Mouse (Mus musculus) kidney, embryonic 14.5 days (tissue): ENCODE measurements at regions not wholly inside any gene's neighbourhood (a gene's known extent, or its start where the extent isn't known, plus 50 kb on each side); places are given as distances from the start of the nearest gene placed in this dataset.

Experiments
- ATAC-seq: fragments of 200-750 bp; cut with Nextera tagmentation; 2 replicates; pipeline ENCODE4 v1.8.0; 2017; ENCODE audit warnings: moderate number of reproducible peaks, mild to moderate bottlenecking, moderate TSS enrichment, moderate library complexity; ENCODE audit not compliant: low FRiP score, low TSS enrichment
- H3K27ac ChIP-seq: fragments of 300-500 bp; sonication (generic); 2 replicates; pipeline ENCODE4 v1.5.1; 2014; ENCODE audit warnings: low read depth, mild to moderate bottlenecking, low read length, moderate library complexity, mixed read lengths
- H3K27me3 ChIP-seq: fragments of 300-500 bp; sonication (generic); 2 replicates; pipeline ENCODE4 v1.6.1; 2014; ENCODE audit warnings: mild to moderate bottlenecking, low read length; ENCODE audit not compliant: control insufficient read depth, insufficient read depth
- H3K36me3 ChIP-seq: fragments of 300-500 bp; sonication (generic); 2 replicates; pipeline ENCODE4 v1.6.1; 2014; ENCODE audit warnings: low read length, mixed read lengths; ENCODE audit not compliant: control insufficient read depth, insufficient read depth
- H3K4me1 ChIP-seq: fragments of 300-500 bp; sonication (generic); 2 replicates; pipeline ENCODE4 v1.6.1; 2014; ENCODE audit warnings: low read length, mixed read lengths; ENCODE audit not compliant: control insufficient read depth, insufficient read depth
- H3K4me2 ChIP-seq: fragments of 300-500 bp; sonication (generic); replicated peaks from 2 replicates; pipeline ENCODE4 v1.6.1; 2014; ENCODE audit warnings: low read depth, mild to moderate bottlenecking, low read length
- H3K4me3 ChIP-seq: fragments of 300-500 bp; sonication (generic); 2 replicates; pipeline ENCODE4 v1.5.1; 2014; ENCODE audit warnings: mild to moderate bottlenecking, low read length
- H3K9ac ChIP-seq: fragments of 300-500 bp; sonication (generic); 2 replicates; pipeline ENCODE4 v1.6.1; 2014; ENCODE audit warnings: low read depth, mild to moderate bottlenecking, low read length, moderate library complexity
- H3K9me3 ChIP-seq: fragments of 300-500 bp; sonication (generic); 2 replicates; pipeline ENCODE4 v1.6.1; 2016; ENCODE audit warnings: low read length; ENCODE audit not compliant: control insufficient read depth
- WGBS: fragments of 180-500 bp; shearing (Covaris S2); extraction: QIAGEN DNeasy Blood & Tissue Kit; methylation state at CpG from one replicate; pipeline ENCODE4 v1.1.7; 2014; 5-methylcytosine and 5-hydroxymethylcytosine counted together

DNA sequence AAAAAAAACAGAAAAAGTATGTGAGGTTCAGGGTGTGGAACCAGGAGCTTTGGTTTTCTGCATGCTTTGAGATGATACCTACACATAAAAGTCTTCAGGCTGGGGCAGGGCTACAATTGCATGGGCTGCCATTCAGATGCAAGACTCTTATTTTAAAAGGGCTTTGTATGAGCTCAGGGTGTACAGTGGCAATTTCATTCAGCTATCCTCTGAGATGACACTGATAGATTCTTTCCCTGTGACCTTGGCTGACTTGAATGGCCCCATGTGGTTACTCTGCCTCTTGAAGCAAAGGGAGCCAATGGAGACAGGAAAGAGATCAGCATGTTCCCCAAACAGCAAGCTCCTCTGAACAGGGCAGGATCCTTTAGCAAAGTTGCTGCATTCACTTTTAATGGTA is 177.1 kb downstream of the Cmpk2 start:
- Histone ChIP-seq H3K36me3 (no peaks in the 10 kb centered on the region), H3K27ac (no peak overlapping the region), H3K27me3 (no peaks in the 10 kb centered on the region), H3K4me1 (no peaks in the 10 kb centered on the region), H3K4me3 (no peak overlapping the region), H3K9ac (no peak overlapping the region), H3K9me3 (no peaks in the 10 kb centered on the region), H3K4me2 (no peak overlapping the region)
- ATAC-seq, result no peak

DNA sequence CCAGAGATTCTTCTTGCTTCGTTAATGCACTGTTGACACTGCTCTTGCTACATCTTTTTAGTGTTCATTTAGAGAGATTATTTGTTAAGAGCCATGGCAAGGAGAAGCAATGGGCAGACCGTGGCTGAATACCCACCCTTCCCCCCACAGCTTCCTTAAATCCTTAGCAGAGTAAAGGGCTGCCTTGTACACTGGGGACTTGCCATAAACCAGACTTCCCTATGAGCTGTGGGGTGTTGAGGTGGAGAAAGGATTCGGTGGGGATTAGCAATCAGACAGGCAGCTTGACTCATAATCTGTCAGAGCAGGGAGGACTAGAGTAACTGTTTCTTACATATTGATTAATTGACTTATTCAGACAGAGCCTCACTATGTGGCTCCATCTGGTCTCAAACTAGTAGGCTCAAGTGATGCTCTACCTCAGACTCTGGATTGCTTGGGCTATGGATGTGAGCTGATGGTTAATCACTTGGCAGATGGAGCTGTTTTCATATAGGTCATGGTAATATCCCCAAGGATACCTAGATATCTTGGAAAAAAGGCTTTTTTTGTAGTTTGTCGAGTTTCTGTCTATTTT is 166.7 kb downstream of the Cmpk2 start:
- no peak overlapping the region for H3K9ac ChIP-seq
- no peaks in the 10 kb centered on the region for H3K9me3 ChIP-seq
- no peak overlapping the region for H3K4me2 ChIP-seq
- no peak for ATAC-seq
- H3K27ac ChIP-seq, result no peak overlapping the region
- no peaks in the 10 kb centered on the region for H3K27me3 ChIP-seq
- H3K4me3 ChIP-seq, result no peak overlapping the region
- WGBS, result 51% methylated on average over 4 of the region's 4 CpGs
- peaks cover 9% of the 10 kb centered on the region; the same call in 1 of the 2 replicates for H3K4me1 ChIP-seq
- H3K36me3 ChIP-seq, result no peaks in the 10 kb centered on the region

DNA sequence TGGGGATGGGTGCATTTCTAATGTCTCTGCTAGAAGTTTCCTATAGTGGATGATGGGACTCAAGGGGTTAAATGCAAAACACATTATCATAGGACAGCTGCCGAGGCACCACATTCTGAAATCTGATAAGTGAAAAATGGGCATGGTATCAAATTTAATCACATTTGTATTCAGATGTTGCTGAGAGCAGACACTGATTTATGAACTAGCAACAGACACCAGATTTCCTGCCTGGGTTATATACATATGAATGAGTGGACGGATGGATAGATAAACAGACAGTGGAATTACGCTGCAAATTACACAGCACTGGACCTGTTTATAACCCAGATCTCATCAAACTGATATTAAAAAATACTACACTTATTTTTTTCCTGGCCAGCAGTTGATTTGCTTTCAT is 166.2 kb downstream of the Cmpk2 start:
- no peaks in the 10 kb centered on the region for H3K9me3 ChIP-seq
- H3K36me3 ChIP-seq, result no peaks in the 10 kb centered on the region
- H3K4me3 ChIP-seq, result no peak overlapping the region
- H3K9ac ChIP-seq, result no peak overlapping the region
- H3K4me2 ChIP-seq, result no peak overlapping the region
- no peak for ATAC-seq
- H3K4me1 ChIP-seq, result peaks cover 9% of the 10 kb centered on the region; the same call in 1 of the 2 replicates
- 18% methylated on average over 3 of the region's 3 CpGs for WGBS
- no peaks in the 10 kb centered on the region for H3K27me3 ChIP-seq
- H3K27ac ChIP-seq, result no peak overlapping the region

DNA sequence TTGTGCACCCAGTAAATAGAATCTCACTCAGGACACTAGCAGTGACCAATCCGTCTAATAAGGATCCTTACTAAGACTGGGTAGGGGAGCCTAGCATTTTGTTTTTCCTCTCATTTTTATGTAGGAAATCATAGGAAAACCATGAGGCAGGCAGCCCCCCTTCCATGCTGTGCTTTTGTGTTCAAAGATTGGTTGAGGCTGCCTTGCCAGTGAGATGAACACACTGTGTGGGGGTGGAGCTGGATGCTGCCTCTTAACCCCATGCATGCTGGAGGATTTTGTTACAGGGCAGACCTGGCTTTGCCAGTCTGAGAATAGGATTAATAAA is 162.8 kb downstream of the Cmpk2 start:
- no peak for ATAC-seq
- no peak overlapping the region for H3K4me2 ChIP-seq
- H3K4me1 ChIP-seq, result peaks cover 9% of the 10 kb centered on the region; the same call in 1 of the 2 replicates
- H3K9ac ChIP-seq, result no peak overlapping the region
- H3K36me3 ChIP-seq, result no peaks in the 10 kb centered on the region
- H3K9me3 ChIP-seq, result no peaks in the 10 kb centered on the region
- no peak overlapping the region for H3K27ac ChIP-seq
- H3K27me3 ChIP-seq, result no peaks in the 10 kb centered on the region
- 38% methylated on average over 1 of the region's 1 CpGs for WGBS
- H3K4me3 ChIP-seq, result no peak overlapping the region

DNA sequence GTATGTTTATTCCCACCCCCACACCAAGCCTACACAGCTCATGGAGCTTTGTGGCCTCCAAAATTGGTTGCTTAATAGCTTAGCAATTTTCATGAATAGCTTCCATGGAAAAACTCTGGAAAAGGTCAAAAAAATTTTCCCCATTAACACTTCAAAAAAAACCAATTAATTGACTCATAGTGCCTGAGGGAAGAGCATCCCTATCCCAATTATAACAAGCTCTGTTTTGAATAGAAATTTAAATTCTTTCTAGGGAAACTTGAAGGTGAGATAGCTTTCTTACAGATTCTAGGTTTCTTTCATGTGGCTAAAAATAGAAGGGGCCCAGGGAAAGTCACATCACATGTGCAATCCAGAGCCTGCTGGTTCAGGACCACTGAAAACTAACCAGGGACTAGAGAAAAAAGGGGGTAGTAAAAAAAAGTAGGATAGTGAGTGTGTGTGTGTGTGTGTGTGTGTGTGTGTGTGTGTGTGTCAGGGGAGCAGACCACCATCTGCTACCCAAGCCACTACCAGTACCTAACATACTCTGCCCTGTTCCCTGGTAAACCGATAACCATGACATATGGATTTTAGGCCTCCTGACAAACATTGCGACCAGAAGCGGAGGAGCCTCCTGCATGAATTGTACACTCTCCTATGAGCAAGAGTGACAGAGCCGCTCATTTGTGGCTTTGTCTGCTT is 162.2 kb downstream of the Cmpk2 start:
- H3K9me3 ChIP-seq, result no peaks in the 10 kb centered on the region
- H3K4me1 ChIP-seq, result peaks cover 9% of the 10 kb centered on the region; the same call in 1 of the 2 replicates
- no peak overlapping the region for H3K27ac ChIP-seq
- 25% methylated on average over 4 of the region's 4 CpGs for WGBS
- H3K4me3 ChIP-seq, result no peak overlapping the region
- no peak overlapping the region for H3K4me2 ChIP-seq
- no peak overlapping the region for H3K9ac ChIP-seq
- H3K36me3 ChIP-seq, result no peaks in the 10 kb centered on the region
- no peak for ATAC-seq
- H3K27me3 ChIP-seq, result no peaks in the 10 kb centered on the region

DNA sequence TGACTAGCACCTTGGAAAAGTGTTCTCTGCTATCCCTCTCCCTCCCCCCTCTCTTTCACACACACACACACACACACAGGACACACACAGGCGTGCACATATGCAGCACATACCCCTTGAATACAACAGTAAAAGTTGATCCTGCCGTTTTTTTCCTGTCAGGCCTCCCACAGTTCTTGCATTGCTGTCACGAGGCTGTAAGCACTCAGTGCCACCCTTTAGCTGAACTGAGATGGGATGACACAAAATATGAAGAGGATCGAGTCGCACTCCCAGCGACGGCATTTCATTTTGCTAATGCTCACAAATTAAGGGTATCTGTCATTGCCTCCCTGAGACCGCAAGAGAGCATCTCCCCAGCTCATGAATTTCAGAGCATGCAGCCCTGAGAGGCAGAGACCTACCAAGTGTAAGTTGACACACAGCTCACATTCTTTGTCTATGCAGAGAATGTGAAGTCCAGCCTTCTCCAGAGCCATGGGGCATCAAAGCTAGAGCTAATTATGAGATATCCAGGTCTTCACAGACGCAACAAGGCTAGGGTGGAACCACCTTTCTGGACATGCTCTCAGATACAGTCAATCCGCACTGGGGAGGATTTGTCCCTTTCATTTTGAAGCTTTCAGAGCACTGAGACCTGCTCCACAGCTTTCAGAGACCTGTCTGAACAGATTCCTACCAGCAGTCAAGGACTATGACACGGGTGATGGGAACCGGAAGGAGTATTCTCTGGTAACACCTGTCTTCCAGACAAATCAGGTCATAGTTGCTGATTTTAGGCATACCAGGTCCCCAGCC is 152.3 kb downstream of the Cmpk2 start:
- 56% methylated on average over 12 of the region's 12 CpGs for WGBS
- H3K4me3 ChIP-seq, result no peak overlapping the region
- H3K9me3 ChIP-seq, result no peaks in the 10 kb centered on the region
- no peak overlapping the region for H3K27ac ChIP-seq
- H3K4me1 ChIP-seq, result no peaks in the 10 kb centered on the region
- H3K4me2 ChIP-seq, result no peak overlapping the region
- H3K27me3 ChIP-seq, result no peaks in the 10 kb centered on the region
- no peak overlapping the region for H3K9ac ChIP-seq
- no peak for ATAC-seq
- H3K36me3 ChIP-seq, result no peaks in the 10 kb centered on the region

DNA sequence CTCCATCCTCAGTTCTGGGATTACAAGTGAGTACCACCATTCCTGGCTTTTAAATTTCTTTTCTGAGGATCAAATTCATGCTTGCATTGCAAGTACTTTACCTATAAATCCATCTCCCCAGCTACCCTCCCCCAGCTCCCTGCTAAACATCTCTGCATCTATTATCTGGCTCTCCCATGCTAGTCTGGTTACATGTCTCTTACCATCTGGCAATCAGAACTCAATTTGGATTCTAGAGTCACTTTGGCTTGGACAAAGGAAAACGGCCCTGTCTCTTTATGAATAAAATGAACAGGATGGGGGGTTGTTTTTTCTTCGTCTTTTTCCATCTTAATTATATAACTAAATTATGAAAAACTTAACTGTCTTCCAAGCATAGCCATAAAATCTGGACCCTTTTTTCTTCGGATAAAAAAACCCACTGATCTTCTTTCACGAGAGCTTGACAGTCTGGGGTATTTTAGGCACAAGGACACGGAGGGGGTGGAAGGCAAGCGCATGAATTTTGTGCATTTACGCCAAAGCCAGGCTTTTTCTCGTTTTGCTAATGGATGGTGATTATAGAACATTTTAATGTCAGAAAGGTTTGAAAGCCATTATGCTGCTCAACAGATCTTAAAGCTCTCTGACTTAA is 151.6 kb downstream of the Cmpk2 start:
- no peak overlapping the region for H3K9ac ChIP-seq
- H3K36me3 ChIP-seq, result no peaks in the 10 kb centered on the region
- no peak overlapping the region for H3K4me2 ChIP-seq
- H3K27ac ChIP-seq, result no peak overlapping the region
- ATAC-seq, result no peak
- 54% methylated on average over 8 of the region's 8 CpGs for WGBS
- no peak overlapping the region for H3K4me3 ChIP-seq
- no peaks in the 10 kb centered on the region for H3K27me3 ChIP-seq
- no peaks in the 10 kb centered on the region for H3K9me3 ChIP-seq
- no peaks in the 10 kb centered on the region for H3K4me1 ChIP-seq

DNA sequence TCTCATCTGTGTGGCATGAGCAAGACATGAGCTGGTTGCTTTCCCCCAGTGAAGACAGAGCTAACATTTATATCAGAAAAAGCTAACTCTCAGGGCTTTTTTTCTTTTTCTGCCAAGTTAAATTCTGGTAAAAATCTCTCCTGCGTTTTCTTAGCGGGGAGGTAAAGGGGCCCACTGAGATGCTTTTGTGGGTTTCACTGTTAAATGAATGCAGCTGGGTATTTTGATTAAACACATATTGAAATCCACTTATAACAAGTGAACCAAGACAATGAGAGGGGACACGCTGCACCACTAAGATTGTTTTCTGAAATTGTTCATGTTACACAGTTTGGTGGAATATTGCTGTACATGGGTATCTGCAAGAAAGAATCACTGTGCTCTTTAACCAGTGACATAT is 149.0 kb downstream of the Cmpk2 start:
- no peaks in the 10 kb centered on the region for H3K36me3 ChIP-seq
- no peak overlapping the region for H3K4me2 ChIP-seq
- no peak overlapping the region for H3K27ac ChIP-seq
- ATAC-seq, result no peak
- H3K4me1 ChIP-seq, result no peaks in the 10 kb centered on the region
- no peak overlapping the region for H3K9ac ChIP-seq
- H3K9me3 ChIP-seq, result no peaks in the 10 kb centered on the region
- no peaks in the 10 kb centered on the region for H3K27me3 ChIP-seq
- no peak overlapping the region for H3K4me3 ChIP-seq
- 85% methylated on average over 3 of the region's 3 CpGs for WGBS
